Mouse (Mus musculus) thymus, adult 2 months (tissue): ENCODE measurements at regions not wholly inside any gene's neighbourhood (a gene's known extent, or its start where the extent isn't known, plus 50 kb on each side); places are given as distances from the start of the nearest gene placed in this dataset.

Experiments used
- CTCF ChIP-seq: fragments of 200-500 bp; IDR thresholded peaks from 2 replicates; pipeline ENCODE4 v1.5.1; 2012; ENCODE audit warnings: mild to moderate bottlenecking, control low read depth, low read length, moderate library complexity, borderline replicate concordance; ENCODE audit not compliant: control insufficient read depth, poor library complexity, insufficient read depth; ENCODE audit errors: extremely low read depth
- POLR2A ChIP-seq: fragments of 200-500 bp; IDR thresholded peaks from 2 replicates; pipeline ENCODE4 v1.6.1; 2012; ENCODE audit warnings: mild to moderate bottlenecking, low read length, control low read depth, moderate library complexity; ENCODE audit not compliant: control insufficient read depth, poor library complexity, insufficient read depth; ENCODE audit errors: extremely low read depth

DNA sequence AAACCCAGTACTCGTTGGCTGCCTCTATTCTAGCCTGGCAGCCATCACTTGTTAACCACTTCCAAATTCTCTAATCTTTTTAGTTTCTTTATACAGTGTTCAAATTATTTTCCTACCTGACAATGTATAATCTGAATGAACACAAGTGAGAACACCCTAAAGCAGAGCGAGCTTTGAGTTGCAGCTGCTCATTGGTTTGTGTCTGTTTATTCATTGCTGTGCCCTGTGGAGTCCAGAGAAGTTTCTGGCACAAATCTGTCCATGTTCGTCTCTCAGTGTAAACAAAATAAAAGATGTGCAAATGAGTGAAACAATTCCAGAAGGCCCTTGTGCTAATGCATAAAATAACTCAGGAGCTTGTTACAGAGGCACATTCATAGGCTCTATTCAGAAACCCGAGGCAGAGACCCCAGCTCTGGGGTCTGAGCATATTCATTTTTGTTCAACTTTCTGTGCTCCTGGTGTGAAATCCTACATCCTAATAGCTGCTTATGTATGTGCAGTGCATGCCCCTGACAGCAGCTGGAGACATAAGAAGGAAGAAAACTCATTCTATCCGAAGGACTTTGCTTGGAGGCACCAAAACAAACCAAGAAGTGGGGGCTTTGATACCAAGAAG is 469.5 kb upstream of the Kdm8 start:
- TF ChIP-seq CTCF (no peak), POLR2A (no peak)
